Mouse (Mus musculus): ENCODE data around the gene Tulp1.
A peak's percentile ranks its signal among the peaks of the same experiment; 100 is the strongest.
"Not testable (repeated sequence)": the region's sequence is repeated elsewhere in the genome, so short reads cannot be mapped to it uniquely, and the experiment has no call there.

Tulp1 gene

DNA sequence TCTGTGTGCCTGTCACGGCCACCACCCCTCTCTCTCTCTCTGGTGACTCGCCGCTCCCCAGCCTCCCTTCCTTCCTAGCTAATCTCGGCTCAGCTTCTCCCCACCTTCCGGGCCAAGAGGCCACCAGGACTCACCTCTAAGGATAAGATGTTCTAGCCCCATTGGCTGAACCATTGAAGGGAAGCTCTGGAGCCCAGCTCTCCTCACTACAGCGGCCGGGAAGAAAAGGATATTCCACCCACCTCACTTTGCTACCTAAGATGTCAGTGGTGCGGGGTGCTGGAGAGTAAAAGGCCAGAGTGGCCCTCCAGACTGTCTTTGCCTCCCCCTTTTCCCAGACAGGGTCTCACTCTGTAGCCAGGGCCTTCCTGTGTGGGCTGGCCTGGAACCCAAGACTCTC, at the start of gene Tulp1:
Tulp1 (minus strand) TSS at position 101 of the 400 bp plus-strand sequence.
- no peak for DNase-seq (ENCODE audit: low spot score in 2 of 2)

DNA sequence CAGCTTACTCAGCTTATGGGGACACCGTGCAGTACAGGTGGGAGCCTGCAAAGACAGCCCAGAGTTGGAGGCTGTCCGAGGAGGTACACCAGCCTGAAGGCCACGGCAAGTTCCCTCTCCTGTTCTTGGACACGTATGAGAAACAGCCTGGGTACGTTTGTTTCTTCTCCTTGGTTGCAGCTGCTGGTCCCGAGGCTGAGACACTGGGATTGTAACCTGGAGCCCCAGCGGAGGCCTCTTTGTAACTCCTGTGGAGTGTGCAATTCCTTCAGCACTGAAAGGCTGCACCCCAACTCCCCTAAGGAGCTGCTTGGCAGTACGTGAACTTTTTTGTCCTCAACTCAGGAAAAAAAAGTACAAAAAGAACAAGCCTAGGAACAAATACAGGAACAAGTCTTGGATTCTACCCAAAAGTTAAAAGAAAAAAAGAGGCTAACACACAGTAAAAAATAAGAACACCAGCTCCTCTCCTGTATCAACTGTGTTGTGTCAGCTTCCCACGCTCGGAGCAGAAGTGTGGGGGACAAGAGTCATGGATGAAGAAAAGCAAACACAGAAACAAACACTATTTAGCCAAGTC, 46.4 kb upstream of the Tulp1 start:
- no peak for DNase-seq (ENCODE audit: low spot score in 2 of 2)

DNA sequence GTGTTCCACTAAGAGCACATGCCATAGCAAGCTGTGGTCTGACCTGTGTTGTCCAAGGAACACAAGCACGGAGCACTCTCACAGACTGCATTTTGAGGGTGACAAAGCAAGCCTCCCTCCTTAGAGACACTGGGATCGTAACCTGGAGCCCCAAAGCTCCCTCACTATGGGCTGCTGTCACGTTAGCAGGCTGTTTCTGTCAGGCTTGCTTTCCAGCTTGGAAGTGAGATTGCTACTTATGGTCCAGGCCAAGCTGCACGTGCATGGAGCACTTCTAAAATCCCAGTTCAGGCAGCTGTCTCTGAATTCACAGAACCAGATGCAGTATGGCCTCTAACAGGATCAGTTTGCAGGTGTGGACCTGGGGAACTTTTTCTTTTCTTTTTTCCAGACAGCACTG, 45.7 kb upstream of the Tulp1 start:
- no peak for DNase-seq (ENCODE audit: low spot score in 2 of 2)

DNA sequence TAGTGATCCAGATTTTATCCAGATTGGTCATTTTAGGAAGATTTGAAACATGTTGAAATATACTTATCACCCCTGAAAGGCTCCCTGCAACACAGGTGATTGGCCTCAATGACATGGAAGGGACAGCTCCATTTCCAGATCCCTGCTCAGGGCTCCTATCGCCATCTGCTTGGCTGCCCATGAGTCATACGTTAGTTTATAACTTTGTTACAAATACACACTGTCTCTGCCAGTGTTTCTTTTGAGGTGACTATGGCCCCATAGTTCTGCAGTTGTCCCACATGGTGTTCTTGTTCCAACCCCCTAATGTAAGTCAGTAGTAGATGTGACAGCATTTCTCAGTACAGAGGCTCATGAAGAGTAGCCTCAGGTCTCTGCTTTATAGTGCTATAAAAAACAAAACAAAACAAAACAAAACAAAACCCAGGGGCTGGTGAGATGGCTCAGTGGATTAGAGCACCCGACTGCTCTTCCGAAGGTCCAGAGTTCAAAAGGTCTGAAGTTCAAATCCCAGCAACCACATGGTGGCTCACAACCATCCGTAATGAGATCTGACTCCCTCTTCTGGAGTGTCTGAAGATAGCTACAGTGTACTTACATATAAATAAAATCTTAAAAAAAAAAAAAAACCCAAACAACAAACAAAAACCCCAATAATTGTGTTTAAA, 43.4 kb upstream of the Tulp1 start:
- DNase-seq (ENCODE audit: low spot score in 2 of 2): no peak

DNA sequence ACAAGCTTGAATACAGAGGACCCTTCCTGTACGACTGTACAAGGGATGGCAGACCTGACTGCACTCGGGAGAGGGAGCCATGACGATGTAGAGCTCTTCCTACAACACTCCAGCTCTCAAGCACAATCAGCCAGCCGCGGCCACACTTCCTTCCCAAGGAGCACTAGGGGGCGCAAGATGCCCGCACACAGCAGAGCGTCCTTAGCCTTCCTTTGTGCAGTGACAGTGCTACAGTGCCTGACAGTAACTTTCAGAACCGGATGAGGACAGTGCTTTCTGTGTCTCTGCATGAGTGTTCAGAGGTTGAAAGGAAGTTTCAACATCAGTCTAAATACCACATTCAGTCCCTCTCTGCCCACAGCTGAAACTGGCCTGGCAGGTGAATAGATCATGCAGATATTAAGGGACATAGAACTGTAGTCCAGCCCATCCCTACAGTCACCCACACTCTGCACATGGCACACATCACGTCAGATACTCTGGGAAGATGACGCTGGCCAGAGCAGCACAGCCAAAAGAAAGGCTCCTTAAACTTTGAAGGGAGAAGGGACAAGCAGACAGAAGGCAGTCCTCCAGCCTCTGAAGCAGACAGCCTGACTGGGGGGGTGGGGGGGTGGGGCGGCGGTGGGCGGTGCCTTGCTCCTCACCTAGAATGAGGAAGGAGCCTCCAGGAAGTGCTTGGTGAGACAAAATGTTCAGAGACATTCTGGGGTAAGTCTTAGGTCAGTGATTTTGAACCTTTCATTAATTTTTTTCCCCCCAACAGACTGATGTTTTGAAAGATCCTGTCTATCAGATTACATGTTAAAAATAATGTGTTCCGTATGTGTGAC, 42.6 kb upstream of the Tulp1 start:
- DNase-seq (ENCODE audit: low spot score in 2 of 2): peak; percentile 72 to 82

DNA sequence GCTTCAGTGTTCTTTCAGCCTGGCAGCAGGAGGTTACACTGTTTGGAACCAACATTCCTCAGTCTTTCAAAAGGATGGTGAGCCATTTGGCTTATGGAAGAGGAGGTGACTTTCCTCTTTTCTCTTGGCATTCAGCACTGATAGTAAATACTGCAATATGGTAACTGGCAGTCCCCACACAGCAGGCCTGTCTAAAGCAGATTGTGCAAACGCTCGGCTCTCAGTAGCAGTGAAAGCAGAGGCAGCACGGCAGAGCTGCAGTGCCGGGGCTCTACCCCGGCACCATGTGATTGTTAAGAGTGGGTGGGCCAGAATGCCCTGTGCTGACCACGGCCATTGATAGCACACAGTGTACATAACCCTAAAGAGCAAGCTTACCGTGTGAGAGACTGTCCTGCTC, 41.4 kb upstream of the Tulp1 start:
- no peak for DNase-seq (ENCODE audit: low spot score in 2 of 2)

DNA sequence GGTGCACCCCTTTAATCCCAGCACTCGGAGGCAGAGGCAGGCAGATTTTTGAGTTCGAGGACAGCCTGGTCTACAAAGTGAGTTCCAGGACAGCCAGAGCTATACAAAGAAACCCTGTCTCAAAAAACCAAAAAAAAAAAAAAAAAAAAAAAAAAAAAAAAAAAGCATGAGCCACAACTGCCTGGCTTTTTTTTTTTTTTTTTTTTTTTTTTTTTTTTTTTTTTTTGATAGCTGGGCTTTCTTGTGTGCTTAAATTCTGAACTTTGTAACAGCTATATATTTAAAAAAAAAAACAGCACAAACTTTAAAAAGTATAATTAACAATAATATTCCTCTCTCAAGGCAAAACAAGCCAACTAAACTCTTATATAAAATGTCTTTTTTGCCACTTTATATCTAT, 39.7 kb upstream of the Tulp1 start:
- DNase-seq (ENCODE audit: low spot score in 2 of 2): not testable (repeated sequence)

DNA sequence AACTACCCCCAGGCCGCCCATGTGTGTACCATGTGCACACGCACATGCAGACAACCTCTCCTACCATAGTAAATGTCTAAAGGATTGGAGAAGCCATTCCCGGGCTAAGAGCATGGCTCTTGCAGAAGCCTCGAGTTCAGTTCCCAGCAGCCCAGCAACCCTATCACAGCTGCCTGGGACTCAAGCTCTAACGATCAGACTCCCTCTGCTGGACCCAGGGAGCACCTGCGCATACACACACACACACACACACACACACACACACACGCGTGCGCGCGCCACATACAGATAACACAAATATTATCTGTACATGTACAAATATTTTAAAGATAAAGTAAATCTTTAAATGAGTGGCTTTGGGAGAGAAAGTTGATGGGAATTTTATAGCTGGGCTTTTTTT, 39.3 kb upstream of the Tulp1 start:
- DNase-seq (ENCODE audit: low spot score in 2 of 2): no peak

DNA sequence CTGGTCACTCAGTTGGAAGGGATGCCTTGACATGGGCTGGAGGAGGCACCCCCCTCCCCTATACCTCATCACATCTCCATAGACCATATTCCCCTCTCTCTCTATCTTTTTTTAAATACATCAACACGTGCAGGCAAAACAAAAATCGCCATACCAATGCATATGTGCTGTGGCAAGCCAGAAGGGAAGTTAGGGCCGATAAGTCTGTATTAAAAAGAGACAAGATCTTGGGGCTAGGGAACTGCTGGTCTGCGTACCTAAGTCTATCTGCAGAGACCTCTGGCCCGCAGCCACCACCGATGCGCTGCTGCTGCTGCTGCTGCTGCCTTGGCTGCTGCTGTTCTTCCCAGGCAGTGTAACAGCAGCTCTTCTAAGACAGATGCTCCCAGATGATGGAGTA, 30.0 kb upstream of the Tulp1 start:
- DNase-seq (ENCODE audit: low spot score in 2 of 2): no peak

DNA sequence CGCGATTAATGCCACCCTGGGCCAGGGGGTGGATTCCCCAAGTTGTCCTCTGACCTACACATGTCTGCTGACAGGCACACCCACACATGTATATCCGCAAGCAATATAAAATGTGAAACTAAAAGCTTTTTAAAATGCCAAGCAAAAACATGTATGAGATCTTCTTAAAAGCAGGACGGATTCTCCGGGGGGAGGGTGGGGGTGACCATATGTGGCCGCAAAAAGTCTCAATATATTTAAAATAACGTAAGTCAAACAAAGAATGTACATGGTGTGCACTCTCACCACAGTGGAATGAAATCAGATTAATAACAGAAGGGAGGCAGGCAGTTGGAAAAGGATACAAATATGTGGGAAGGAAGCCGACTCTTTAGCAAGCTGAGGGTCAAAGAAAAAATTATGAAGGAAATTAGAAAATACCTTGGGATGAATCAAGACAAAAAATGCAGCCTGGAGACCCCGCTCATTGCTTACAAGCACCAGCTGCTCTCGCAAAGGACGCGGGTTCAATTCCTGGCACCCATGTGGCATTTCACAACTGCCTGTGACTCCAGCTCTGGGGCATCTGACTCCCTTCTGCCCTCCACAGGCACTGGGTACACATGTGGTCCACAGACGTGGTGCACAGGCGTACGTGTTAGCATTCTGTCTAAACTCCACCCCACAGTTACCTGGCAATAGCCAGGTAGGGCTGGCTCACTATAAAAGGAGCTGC, 29.2 kb upstream of the Tulp1 start:
- no peak for DNase-seq (ENCODE audit: low spot score in 2 of 2)

DNA sequence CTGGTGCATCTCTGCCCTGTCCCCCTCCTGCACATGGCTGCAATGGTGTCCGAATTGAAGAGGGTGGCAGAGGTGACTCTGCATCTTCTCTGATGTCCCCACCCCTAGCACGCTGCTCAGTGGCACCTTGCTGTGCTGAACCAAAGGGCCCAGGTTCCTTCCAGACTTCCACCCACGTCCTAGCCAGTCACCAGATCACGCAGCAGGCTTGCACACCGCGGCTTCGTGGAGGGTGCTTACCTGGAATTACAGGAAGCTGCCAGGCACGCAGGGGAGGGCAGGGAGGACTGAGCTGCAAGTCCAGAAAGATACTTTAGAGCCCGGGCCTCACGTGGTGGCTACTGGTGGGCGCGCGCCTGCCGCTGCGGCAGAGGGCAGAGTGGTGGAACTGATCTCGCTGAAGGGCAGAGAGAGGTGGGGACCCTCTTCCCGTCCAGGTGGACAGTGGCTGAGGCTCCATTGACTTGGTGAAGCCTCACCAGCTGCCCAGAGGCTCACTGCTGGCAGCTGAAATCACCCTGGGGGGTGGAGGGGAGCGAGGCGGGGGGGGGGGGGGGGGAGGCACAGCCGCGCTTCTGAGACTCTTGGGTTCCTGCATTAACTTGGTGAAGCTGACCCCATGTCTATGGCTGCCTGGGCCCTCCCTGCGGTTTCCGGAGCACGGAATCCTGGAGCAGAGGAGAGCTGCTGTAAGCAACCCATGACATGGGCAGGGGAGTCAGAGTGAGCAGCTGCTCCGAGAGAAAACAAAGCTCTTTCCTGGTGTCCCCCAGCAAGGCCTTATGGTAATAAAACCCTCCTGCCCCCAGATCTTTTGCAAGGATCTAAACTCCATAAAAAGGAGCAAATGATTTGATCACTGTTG, 26.8 kb upstream of the Tulp1 start:
- DNase-seq (ENCODE audit: low spot score in 2 of 2): no peak

DNA sequence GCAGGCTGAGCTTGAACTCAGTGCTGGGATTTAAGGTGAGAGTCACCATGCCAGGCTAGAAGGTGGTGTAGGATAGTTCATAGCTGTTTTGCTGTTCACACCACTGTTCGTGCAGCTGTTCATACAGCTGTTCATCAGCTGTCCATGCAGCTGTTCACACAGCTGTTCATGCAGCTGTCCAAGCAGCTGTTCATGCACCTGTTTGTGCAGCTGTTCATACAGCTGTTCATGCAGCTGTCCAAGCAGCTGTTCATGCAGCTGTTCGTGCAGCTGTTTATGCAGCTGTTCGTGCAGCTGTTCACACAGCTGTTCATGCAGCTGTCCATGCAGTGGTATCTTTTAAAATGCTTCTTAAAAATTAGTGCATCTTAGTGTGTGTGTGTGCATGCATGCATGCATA, 23.5 kb upstream of the Tulp1 start:
- DNase-seq (ENCODE audit: low spot score in 2 of 2): no peak

DNA sequence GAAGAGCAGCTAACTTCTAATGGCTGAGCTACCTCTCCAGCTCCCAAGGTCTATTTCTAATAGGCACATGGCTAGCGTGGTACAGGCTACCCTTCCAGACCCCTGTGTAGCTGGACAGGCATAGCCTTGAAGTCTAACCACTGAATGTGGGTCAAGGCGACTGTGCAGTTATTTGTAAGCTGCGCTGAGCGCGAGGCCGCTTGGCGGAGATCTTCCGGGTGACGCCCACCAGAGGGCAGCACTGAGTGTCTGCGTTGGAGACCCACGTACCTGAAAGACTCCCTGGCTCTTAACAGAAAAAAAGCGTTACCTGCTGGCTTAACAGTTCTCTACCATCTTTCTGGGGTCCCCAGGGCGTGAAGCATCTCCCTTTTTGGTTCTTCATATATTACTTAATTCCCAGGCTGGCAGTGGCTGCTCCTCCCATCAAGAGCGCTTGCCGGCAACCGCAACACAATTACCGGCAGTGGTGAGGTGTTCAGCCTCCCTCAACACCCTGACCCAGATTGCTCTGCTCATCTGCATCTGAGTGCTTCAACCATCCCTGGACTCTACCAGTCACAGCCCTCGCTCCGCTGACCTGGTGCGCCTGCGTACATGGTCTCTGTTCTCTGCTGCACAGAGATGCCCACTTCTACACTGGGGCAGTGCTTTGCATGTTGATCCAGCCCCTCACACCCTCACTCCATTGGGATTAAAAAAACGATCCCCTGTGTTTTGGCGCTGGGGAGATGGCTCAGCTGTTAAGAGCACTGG, 21.3 kb upstream of the Tulp1 start:
- DNase-seq (ENCODE audit: low spot score in 2 of 2): peak; percentile 66 to 80

DNA sequence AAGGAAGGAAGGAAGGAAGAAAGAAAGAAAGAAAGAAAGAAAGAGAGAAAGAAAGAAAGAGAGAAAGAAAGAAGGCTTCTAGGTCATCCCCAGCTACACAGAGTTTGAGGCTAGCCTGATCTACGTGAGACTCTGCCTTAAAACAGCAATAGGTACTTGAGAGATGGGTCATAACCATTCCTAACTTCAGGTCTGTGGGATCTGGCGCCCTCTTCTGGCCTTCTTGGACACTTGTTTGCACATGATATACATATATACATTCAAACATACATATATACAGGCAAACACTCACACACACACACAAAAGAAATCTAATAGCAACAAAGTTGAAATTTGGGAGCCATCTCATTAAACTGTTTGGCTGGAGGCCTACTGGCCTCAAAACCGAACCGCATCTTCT, 19.3 kb upstream of the Tulp1 start:
- peak in 1 of 2 experiments; percentile 19 for DNase-seq (ENCODE audit: low spot score in 2 of 2)

DNA sequence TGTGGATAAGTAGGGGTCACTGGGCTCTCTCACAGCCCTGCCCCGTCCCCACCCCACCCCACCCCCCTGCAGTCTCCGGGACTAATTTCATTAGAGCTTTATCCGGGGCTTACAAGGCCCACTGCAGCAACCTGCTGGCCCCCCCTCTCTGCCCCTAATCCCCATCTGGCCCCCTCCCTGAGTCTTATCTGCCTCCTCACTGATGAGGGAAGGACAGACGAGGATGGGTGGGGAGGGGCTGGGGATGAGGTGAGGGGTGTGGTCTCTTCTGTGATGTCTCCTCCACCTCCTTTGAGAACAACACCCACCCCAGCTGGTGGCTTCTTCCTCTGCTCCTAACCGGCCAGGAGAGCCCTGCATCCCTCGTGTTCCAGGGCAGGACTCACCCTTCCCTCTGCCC, 15.2 kb upstream of the Tulp1 start:
- DNase-seq (ENCODE audit: low spot score in 2 of 2): no peak

DNA sequence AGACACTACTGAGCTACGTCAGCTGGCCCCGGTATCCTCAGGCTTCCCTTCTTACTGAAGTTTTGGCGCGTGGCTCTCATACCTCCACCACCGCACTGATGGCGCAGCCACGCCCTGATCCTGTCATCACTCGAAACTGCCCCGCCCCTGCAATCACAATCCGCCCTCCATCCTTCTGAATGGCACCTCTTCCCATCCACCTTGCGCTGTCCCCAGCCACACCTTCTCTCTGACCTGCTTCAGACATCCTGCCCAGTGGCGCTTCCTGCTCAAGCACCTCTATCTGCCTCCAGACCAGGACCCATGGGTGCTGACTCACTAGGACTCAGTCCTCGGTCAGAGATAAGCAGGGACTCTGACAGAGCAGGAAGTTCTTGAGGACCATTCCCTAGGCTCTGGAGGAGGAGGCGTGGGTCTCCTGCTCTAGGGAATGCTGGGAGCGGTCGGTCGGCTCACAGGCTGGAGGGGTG, 10.6 kb upstream of the Tulp1 start:
- DNase-seq (ENCODE audit: low spot score in 2 of 2): peak; percentile 26 to 28

DNA sequence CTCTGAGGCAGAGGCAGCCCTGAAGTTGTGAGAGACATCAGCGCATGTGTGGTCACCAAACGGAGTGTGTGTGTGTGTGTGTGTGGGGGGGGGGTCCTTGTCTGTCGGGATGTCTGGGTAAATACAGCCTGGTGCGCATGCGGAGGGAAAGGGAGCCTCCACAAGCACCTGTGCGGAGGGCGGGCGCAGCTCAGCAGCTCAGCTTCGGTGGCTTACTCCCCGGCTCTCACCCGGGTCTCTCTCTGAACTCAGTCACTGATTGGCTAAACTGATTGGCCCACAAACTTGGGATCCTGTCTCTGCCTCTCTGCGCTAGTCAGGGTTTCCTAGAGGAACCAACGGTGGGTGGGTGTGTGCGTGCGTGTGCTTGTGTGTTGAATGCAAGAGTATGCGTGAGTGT, 9.5 kb upstream of the Tulp1 start:
- no peak for DNase-seq (ENCODE audit: low spot score in 2 of 2)

DNA sequence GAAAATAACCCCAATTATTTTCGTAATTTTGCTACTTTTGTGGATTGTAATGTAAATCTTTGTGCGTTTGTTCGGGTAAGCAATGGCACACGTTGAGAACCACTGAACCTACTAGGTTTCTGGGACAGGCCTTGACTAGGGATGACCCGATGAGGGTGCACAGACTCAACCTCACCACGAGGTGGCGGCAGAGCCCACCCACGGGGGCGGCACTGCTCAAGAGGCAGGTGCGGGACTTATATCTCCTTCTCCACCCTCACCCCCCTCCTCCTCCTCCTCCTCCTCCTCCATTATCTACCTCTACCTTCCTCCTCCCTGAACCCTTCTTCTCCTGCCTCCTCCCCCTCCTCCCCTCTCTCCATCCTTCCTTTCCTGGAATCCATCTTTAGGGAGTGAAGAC, 8.8 kb upstream of the Tulp1 start:
- DNase-seq (ENCODE audit: low spot score in 2 of 2): peak; percentile 34 to 47

DNA sequence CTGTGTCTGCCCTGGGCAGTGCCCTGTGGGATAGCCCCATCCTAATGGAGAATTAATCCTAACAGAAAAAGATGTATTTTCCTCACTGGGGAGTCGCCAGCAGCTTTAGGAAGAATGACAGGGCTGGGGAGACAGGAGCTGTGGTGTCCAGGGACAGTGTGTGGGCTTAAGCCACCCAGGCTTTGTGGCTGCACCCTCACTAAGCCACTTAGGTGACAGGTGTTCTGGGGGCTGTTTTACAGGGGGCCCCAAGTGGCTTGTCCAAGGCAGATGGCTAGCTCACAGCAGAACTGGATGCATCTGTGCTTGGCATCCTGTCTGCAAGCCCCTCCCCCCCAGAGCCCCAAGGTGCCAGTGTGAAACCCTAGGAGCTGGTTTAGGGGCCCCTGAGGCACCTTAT, 6.9 kb upstream of the Tulp1 start:
- no peak for DNase-seq (ENCODE audit: low spot score in 2 of 2)

DNA sequence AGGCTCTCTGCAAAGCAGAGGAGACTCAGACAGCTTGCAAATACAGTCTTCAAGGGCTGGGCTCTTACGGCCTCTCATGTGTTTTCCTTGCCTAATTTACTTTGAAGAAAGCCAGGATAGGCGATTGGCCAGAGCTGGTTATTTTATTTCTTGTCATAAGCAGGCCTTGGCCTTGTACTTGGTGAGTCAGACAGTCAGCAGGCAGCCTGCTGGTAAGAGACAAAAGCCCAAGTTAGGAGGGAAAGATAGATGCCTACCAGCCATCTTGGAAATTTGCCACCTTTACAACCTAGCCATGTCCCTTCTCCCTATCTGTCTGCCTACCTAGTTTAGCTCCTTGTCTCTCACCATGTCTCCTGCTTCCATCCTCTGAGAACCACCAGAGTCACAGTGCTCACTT, 6.3 kb upstream of the Tulp1 start:
- DNase-seq (ENCODE audit: low spot score in 2 of 2): no peak

DNA sequence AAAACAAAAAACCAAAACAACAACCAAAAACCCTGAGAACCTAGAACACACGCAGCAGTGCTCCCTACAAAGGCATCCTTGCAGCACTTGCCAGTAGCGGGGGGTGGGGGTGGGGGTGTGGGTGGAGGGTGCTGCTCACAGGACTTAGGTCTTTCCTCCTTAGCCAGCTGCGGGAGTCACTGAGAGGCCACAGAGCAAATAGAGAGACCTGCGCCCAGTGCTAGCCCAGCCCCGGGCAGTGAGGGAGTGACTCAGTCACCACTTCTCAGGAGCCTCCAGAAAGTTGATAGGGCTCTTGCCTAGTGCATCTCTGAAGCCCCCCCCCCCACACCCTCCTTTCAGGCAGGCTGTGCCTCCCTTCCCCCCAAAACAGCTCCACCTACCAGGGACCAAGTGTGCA, 4.0 kb upstream of the Tulp1 start:
- DNase-seq (ENCODE audit: low spot score in 2 of 2): no peak

Data from natural killer cell, adult 2 months (primary cell).